Mouse (Mus musculus) thymus, postnatal 14 days (tissue): ENCODE measurements around the gene Mex3b.

ENCODE experiments used
- DNase-seq: peaks from one replicate; pipeline ENCODE4 v3.0.0; 2021

Mex3b gene

DNA sequence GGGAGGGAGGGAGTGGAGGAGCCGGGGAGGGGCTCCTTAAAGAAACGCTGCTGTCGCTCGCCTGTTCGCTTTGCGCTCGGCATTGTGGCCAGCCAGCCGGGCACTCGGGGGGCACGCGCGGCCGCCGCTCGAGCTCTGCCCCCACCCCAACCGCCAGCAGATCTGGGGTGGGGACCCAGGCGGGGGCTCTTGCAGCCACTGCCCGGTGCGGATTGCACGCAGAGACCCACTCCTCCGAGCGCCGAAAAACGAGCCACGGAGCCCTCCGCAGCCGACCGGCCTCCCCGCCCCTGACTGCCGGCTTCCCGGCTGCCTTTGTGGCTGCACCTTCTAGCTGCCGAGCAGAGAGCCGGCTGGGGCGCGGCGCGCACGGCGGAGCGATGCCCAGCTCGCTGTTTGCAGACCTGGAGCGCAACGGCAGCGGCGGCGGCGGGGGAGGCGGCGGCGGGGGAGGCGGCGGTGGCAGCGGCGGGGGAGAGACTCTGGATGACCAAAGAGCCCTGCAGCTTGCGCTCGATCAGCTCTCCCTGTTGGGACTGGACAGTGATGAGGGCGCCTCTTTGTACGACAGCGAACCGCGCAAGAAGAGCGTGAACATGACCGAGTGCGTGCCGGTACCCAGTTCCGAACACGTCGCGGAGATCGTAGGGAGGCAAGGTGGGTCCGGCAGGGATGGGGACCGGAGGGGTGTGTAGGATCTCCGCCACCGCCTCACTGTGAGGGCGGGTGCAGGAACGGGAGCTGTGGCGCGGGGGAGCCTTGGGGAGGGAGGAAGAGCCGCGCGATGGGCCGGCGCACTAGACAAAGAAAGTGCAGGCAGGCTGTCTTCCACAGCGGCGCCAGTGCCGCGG, at the start of gene Mex3b:
Mex3b (plus strand) TSS at position 63 of the 851 bp plus-strand sequence.
- DNase-seq, result peak; percentile 77

DNA sequence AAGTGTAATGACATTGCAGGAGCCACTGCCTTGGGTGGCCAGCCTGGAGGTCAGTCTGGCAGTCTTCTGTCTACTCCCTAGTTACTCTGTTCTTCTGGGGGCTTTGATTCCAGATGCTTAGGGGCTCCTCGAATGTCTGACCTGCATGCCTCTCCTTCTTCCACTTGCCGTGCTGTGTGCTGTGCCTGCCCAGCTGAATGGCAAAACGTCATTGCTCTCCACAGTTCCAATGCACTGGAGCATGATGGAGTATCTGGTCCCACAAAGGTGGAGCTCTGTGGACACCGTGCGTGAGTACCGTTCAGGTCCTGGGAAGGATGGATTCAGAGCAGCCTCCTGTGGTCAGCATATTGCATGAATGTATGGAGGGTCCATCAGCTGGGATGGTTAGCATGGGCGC, 47.6 kb upstream of the Mex3b start:
- no peak for DNase-seq

DNA sequence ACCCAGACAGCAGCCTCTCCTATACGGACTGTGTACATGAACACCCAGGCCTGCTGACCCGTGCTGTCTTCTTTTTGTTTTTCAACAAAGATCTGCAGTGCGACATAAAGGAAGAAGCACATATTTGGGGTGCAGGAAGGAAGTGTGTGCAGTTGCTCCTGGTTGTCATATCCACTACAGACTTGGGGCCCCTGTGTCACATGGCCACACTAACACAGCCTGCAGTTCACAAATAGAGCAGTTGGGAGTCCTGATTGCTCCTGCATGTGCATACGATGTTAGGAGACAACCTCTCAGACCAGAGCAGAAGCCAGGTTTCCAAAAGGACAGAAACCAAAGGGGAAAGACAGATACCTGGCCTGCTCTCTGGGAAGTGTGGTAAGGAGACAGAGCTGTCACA, 46.5 kb upstream of the Mex3b start:
- peak; percentile 48 for DNase-seq

DNA sequence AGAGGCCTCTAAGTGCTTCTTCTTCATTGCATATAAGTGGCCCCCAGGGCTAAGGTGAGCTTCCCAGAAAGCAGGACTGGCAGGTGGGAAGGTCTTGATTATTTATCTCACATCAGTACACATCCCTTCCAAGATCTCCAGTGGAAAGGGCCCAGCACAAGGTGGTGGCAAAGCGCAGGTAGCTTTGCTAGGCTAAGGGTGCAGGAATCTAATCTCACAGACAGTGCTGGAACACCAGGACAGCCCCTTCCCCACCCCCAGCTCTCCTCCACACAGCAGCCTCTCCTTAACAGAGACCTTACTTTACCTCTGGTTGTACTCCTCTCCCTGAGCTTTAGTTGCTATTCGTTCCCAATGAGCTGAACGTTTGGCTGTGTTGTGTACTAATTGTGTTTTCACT, 45.6 kb upstream of the Mex3b start:
- no peak for DNase-seq

DNA sequence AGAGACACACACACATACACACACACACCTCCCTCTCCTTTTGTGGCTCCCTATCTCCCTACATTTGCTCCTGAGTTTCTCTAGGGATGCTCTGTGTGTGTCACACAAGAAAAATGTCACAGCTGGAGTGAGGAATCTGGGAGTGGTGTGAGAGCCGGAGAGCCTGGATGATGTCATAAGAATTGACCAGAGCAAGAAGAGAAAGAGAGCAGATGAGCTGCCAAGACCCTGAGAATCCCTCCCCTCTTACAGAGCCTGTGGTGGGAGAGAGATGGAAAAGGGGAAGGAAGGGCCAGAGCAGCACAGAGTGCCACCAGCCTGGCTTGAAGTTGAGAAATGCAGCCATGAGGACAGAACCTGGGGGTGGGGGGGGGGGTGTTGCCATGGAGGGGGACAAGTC, 44.6 kb upstream of the Mex3b start:
- DNase-seq, result no peak

DNA sequence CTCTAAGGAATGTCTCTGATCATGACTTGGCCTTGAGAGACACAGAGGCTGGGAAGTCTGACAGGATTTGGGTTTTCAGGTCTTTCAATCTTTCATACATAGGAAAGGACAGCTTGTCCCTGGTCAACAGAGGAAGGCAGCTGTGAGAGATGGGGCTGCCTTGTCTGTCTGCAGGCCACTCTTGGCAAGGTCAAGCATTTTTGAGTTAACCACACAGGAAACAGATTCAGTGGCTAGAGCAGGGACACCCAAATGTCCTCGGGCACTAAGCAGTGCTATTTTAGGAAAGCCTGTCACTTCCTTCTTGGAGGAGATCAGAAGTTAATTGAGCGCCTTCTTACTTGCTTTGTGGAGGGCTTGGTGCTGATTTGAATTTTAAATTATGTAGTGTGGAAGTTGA, 38.9 kb upstream of the Mex3b start:
- DNase-seq, result no peak

DNA sequence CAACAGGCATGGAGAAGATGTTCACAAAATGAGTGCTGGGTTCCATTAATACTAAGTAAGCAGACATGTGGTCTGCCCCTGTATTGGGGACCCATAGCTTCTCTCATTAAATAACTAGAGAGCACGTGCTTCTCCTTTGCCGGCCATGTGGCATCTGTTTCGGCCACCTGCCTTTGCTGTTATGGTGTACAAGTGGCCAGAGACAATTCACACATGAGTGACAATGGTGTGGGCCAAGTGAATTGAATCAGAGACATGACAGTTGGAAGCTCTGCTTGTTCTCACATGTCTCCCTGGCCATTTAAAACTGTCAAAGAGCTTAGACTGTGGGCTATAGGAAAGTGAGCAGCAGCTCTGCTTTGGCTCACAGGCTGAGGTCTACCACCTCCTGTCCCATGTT, 37.6 kb upstream of the Mex3b start:
- DNase-seq, result no peak

DNA sequence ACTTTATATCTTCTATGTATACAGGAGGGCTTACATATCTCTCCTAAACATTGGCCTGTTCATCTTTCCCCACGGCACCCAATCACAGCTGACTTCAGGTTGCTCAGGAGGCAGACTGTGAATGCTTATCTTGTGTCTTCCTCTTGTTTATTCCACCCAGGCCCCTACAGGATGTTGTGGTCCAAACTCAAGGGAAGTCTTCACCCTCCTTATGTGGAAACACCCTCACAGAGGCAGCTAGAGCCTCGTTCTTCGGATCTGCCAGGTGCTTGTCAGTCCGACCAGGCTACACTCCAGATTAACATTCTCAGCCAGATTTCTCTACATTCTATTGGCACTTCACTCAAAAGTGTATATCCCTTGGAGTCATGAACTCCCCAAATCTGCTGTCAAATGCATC, 32.7 kb upstream of the Mex3b start:
- DNase-seq, result peak; percentile 62

DNA sequence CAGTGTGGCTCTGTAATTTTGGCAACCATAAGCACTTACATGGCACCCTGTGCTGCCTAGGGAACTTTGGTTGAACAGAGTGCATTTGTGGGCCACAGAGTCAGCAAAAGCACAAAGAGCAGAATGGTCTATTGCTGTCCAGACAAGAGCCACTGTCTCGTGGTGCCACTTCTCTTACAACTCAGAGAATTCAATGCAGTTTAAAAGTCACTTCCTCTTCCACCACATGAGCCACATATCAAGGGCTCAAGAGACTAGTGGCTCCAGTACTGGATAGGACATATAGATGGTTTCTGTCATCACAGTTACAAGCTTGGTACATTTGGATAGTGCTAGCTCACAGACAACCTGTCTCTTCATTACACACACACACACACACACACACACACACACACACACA, 28.7 kb upstream of the Mex3b start:
- DNase-seq, result no peak

DNA sequence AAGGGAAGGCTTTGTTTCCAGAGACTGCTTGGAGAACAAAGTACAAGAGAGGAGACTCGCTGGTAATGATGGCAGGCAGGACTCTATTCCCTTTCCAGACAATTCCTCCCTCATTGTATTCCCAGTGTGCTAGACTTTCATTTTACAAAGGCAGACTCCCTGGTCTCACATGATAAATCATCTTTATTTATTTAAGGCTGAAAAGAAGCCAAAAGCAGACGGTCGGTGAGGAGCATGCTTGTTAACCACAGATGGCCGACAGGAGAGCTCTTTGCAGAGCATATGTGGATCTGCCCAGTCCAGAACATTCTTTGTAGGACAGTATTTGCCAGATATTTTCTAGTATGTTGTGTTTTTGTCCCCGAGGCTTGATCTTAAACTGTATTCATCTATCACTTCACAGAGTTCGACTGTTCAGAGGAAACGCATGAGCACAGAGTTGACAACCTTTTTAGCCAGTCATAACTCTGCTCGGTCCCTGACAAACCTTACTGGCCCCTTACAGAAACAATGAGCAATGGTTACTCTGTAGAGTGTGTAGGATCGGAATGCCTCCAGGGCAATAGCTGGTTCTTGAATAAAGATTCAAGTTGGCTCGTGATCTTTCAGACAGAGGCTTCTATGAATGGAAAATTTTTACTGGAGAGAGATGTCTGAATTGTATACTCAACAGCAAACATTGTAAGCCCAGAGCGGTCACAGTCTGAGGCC, 28.0 kb upstream of the Mex3b start:
- no peak for DNase-seq

DNA sequence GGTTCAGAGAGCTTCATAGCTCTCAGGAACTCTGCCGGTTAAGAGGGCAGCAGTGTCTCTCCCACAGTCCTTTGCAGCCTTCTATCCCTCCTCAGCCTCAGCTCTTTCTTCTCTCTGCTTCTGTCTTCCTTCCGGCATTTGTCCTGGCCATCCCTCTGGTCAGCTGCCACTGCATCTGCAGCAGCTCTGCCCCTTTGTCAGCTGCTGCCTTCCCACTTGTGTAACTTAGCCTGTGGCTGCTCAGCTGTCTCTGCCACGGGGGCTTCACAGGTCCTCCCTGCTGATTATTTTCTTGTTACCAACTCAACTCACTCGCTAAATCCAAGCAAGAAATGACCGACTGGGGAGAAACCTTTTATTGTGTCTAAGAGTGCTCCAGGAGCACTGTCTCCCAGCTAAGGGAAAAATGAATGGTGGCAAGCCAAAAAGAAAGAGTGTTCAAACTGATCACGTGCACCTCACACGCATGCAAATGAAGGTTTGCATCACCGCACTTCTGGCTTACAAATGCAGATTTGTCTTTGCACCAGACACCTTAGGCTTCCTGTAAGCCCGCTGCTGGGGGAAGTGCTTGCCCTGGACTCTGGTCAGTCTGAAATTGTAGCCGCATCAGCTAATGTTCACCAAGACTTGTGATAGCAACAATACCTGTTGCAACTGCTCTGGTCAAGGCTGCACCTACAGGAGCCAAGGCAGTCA, 24.8 kb upstream of the Mex3b start:
- no peak for DNase-seq

DNA sequence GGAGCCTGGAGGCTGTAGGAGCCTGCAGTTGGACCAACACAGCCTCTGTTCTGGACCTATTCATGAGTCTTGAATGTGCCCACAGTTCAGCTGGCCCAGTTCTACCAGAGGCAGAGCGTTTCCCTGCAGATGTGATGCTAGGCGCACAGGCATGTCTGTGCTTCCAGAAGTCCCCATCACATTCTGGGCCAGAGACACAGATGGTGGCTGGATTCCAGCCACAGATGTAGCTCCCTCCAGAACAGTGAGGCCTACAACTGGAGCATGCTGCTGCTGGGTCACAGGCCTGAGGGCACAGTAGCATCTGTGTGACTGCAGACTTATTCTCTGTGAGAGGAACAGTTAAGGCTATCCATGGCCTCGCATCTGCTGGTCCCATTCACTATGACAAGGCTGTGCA, 16.4 kb upstream of the Mex3b start:
- no peak for DNase-seq

DNA sequence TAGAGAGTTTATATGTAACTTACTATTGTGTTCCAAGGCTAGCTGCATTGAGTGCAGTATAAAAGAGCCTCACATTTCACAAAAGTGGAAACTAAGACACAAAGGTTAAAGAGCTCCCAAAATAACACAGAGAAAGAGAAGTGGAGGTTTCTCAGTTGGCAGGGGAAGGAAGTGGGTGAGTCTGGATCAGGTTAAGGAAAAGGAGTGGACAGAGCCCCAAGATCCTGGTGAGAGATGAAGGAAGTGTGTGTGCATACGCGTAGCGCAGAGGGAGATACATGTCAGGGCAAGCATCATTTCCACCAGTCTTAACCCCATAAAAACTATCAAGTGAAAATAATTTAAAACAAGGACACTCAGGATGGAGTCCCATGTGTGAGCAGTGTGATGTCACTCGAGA, 15.5 kb upstream of the Mex3b start:
- no peak for DNase-seq

DNA sequence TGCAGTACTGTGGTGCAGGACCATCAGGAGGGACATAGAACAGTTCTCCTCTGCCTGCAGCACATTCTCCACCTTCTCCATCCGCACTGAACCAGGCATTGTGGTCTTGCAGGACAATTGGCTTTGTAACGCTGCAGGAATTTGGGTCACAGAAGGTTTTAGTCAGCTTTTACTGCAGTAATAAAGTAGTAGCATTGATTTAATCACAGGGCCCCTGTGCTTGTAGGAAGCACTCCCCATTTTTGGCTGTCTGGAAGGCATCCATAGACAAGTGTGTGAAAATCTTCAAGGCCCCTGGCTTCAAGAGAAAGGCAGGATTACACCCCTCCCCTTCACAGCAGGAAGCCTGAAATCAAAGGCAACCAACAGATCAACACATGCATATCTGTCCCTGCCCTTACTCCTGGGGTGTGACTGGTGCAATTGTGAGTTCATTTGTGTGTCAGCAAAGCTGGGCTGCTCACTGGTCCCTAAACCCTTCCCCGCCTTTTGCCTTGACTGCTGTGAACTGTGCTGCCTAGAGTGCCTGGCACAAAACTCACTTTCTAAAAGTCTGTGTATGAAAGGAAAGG, 12.9 kb upstream of the Mex3b start:
- DNase-seq, result no peak

DNA sequence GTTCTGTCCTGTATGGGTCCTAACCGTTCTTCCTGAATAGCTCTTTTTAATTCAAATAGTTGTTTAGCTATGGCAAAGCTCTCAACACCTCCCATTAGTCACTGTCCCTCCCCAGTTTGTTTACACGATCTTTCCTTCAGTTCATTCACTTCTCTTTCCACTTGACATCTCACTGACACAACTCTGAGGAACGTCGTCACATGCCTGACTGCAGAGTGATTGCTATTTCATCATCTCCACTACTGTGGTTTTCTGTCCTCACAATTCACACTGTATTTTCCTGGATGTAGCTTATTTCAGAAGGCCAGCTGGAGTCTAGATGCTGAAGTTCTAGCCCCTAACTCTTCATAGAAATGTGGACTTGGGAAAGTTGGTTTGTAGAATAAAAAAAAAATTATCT, 8.5 kb upstream of the Mex3b start:
- no peak for DNase-seq

DNA sequence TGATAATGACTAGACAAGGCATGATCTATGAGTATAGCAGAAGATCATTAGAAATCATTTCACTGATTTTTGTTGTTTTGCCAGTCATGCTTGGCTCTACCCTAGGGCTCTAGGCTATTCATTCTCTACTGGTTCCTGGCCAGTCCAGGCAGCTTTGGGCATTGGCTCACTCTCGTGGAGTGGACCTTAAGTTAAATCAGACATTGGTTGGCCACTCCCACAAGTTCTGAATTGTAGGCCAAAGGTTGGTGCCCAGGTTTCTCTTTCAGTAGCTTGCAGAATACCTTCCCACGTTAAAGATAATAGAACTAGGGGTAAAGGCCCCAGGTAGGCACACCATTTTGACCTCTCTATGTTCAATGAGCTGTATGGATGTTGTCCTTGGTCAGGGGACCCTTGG, 6.5 kb upstream of the Mex3b start:
- DNase-seq, result no peak

DNA sequence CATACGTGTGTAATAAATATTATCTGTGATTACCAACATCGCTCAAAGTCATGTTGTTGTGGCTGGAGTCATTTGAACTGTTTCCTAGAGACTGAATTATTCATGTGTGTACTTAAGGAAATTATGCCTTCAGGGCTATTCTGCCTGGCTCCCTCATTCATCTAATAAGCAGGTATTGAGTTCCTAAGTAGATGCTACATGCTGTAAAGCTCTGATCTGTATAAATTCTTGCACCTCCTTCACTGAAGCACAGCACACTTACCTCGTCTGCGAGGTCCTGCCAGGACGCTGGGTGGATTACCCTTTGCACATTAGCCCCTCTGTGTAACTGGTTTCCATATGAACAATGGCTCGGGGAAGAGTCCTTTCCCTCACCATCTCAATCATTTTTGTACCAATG, 3.8 kb upstream of the Mex3b start:
- DNase-seq, result no peak

DNA sequence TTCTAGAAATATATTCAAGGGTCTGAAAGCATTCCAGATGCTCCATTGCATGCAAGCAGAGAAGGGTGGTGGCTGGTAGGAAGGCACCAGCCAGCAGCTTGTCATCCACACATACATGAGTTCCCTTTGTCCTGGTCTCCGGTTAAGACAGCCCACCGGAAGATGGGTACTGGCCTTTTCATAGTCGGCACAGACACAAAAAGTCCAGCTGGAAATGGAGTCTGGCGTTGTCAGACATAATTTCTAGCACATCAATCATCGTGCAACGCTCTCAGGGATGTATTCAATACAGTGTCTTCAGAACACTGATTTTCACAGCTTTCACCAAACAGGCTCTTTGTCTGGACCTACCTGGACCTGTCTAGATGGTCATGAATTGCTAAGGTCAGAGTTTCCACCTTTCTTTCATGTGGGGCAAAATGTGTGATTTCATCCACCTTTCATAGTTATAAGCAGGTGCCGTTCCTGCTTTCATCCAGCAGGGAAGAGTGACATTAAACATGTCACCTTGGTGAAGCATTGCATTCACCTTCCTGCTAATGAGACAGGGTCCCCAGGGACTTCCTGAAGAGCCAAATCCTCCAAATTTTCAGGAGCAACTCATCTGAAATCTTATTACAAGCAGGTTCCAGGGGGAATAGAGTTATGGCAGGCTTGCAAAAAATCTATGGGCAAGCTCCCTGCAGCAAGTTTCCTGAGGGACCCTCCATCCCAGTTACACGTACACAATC, 2.7 kb upstream of the Mex3b start:
- DNase-seq, result no peak

DNA sequence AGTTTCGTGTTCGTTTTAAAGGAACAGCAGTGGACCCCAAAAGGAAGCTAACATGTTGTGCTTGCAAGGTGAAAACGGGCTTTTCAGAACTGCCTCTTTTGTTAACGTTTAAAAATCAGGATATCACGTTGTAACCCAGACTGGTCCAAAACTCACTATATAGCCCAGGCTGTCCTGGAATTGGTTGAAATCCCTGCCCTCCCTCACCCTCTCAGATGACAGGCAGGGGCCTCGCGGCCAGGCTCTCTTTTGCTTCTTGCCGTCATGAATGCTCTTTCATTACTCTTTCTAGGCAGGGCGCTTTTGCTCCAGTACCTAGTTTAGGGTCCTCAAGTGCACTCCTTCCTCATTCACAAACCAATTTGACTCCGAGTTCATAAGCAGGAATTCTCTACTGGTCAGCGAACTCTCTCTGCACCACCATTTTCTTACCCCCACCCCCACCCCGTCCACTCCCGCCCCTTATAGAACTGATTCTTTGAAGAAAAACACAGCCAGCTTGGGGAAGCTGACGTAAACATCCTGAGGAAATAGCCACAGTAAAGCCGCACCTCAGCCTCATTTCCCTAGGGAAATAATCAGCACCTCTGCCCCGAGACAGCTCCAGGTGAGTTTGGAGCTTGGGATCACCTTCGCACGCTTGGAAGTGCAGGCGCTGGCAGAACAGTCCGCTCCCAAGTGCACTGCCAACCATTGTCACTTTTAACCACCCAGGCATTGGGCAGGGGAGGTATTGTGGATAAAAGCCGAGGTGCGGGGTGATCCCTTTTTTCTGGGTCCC, 2.0 kb upstream of the Mex3b start:
- peak; percentile 46 for DNase-seq

DNA sequence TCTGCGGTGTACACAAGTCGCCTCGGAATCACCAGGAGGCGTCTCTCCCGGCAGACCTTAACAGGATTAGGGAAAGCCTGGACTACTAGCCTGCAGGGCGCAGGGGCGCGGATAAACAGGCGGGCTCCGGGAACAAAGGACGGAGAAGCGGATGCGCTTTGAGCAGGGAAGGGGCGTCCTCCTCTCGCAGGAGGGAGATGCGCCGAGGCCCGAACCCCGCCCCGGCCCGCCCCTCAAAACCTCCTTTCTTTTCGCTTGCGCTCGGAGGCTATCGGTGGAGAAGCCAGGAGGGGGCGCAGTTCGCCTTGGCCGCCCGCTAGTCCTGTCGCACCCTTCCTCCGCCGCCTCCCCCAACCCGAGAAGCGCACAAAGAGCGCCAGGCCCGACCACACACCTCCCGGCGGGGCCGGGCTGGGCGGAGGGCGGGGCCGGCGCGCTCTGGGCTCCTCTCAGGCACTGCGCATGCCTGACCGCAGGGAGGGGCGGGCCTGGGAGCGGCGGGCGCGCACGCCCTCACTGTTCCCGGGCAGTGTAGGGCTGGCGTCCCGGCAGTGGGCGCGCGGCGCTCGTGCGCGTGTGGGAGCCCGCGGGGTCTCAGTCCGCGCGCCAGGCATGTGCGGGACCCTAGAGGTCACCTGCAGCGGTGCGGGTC, 1.2 kb upstream of the Mex3b start:
- DNase-seq, result peak; percentile 100

DNA sequence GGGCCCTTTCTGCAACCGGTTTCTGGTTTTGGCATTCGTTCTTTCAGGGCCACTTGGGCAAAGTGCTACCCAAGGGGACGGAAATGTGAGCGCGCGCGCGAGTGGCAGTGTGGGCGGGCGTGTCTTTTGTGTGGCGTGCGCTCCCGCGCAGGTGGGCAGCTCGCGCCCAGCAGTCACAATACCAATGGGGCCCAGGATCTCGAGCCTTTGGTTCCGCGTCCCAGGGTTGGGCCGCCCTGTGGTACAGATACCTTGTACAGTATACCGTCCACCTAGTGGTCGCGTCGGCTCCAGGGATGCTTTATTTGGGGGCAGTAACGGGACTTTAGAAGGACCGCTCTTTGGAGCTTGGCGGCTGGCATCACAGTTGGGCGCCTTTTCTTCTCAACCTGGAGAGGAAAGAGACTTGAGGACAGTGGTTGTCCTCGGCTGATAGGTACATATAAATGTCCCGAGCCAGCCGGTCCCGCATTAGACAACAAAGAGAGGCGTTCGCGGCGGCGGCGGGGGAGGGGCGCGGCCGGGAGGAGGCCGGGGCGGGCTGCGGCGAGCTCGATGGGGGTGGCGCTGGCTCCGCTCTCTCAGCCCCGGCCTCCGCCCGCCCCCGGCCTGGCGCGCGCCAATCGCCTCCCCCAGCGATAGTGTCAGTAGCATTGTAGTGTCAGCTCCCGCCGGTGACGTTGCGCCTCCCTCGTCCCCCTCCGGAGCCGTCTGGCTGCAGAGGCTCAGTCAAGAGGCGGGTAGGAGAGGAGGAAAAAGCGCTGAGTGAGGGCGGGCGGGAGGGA, 455 bp upstream of the Mex3b start:
- peak; percentile 97 for DNase-seq
